Mouse (Mus musculus) lung, postnatal 0 days (tissue): ENCODE measurements around the gene Coq6.

Source experiments
- CTCF ChIP-seq: IDR thresholded peaks from 2 replicates; pipeline ENCODE4 v1.5.1; 2016; ENCODE audit warnings: antibody characterized with exemption, mild to moderate bottlenecking
- EP300 ChIP-seq: IDR thresholded peaks from 2 replicates; pipeline ENCODE4 v1.6.1; 2016; ENCODE audit warnings: antibody characterized with exemption, mild to moderate bottlenecking, control low read depth

DNA sequence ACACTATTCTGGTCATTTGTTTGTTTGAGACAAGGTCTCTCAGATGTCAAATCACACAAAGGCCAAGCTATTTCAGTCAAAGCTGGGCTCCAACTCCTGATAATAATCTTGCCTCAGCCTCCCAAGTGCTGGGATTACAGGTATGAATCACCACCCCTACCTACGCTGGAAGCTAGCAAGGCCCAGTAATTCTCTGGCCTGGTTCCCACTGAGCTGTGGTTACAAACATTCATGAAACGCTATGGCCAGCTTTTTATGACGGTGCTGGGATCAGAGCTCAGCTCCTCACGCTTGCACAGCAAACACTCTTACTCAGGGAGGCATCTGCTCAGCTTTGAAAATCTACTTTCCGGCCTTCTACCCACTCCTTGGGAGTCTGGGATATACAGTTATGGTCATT is 32.4 kb downstream of the Coq6 start:
- TF ChIP-seq CTCF = no peak
- no peak for TF ChIP-seq EP300
